Mouse (Mus musculus): ENCODE results near the gene Usp24. TPM values are rescaled to one million over a fixed set of nuclear protein-coding genes. Genes with fewer than 3 reads are reported as not detected.

The Usp24 gene
- polyA plus RNA-seq (2012; rRNA removed): 12.9 and 20.7 TPM in 2 replicates

DNA sequence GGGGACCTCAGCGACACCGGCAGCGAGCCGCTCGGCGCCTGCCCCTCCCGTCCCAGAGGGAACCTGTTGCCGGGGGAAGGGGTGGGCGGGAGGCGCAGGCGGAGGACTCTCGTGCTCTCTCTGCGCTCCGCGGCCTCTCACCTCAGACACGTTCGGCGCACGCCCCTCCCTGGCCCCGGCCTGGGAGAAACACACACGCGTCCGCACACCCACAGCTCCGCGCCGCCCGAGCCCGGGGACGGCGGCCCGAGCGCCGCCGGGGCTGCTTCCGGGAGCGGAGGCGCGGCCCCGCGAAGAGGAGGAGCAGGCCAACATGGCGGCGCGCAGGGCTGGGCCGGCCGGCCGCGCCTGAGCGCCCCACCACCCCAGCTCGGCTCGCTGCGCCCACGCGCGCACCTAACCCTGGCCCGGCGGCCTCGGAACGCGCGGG is at the start of gene Usp24:
Gene Usp24, plus strand, starts transcription at position 293 of the 430 bp plus-strand sequence.
- no peak for TF ChIP-seq CTCF (IDR thresholded peaks at IDR 0.05; ENCODE audit: borderline replicate concordance, extremely low read depth, insufficient read depth, insufficient read length)
- TF ChIP-seq POLR2A (IDR thresholded peaks at IDR 0.05; ENCODE audit: borderline replicate concordance, extremely low read depth, insufficient read depth, insufficient read length, poor library complexity, severe bottlenecking): 0 out of 2 replicates have a peak, but pooled peaks have one; percentile 76
- DNase-seq (ENCODE audit: low read depth): peak; percentile 68

DNA sequence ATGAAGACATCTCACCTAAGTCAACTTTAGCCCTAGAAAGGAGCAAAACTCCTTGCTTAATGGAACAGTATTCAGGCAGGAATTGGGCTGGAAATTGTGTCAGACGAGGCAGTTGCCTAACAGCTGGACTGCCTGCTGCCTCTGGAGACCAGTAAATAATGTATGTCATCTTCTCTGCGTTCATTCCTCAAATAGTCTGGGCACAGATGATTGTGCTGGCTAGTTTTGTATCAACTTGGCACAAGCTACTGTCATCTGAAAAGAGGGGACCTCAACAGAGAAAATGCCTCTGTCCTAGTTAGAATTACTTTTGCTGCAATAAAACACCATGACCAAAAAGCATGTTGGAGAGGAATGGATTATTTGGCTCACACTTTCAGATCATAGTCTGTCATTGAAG is 39.1 kb upstream of the Usp24 start:
- no peak for TF ChIP-seq POLR2A (IDR thresholded peaks at IDR 0.05; ENCODE audit: borderline replicate concordance, extremely low read depth, insufficient read depth, insufficient read length, poor library complexity, severe bottlenecking)
- DNase-seq (ENCODE audit: low read depth): no peak

DNA sequence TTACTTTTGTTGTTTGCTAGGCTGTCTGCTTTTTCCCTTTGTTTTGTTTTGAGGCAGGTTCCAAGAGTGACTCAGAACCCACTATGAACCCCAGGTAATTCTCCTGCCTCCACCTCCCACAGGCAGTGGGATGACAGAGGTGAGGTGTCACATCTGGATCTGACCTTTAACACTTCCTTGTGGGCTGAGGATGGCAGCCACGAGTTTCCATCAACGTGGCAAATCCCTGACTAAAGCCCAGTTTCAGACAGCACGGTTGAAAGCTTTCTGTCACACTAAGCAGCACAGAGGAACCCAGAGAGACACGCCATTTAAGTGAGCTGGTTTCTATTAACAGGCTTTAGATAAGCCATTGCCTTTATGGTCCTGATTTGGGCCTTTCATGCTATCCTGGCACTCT is 36.8 kb upstream of the Usp24 start:
- TF ChIP-seq CTCF (IDR thresholded peaks at IDR 0.05; ENCODE audit: borderline replicate concordance, extremely low read depth, insufficient read depth, insufficient read length) (no peak), POLR2A (IDR thresholded peaks at IDR 0.05; ENCODE audit: borderline replicate concordance, extremely low read depth, insufficient read depth, insufficient read length, poor library complexity, severe bottlenecking) (no peak)
- no peak for DNase-seq (ENCODE audit: low read depth)

DNA sequence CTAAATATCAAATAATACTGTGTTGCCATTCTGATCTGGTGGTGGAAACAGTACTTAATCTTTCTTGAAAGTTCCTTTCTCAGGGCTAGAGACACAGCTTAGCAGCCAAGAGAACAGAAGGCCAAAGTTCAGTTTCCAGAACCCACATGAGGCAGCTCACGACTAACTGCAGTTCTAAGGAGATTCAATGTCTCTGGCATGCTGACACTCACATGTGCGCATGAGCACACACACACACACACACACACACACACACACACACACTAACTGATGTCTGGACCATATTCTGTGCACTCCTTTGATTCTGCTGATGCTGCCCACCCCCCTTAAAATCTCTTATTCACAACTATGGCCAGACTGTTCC is 34.9 kb upstream of the Usp24 start:
- TF ChIP-seq POLR2A (IDR thresholded peaks at IDR 0.05; ENCODE audit: borderline replicate concordance, extremely low read depth, insufficient read depth, insufficient read length, poor library complexity, severe bottlenecking) (no peak), CTCF (IDR thresholded peaks at IDR 0.05; ENCODE audit: borderline replicate concordance, extremely low read depth, insufficient read depth, insufficient read length) (no peak)

DNA sequence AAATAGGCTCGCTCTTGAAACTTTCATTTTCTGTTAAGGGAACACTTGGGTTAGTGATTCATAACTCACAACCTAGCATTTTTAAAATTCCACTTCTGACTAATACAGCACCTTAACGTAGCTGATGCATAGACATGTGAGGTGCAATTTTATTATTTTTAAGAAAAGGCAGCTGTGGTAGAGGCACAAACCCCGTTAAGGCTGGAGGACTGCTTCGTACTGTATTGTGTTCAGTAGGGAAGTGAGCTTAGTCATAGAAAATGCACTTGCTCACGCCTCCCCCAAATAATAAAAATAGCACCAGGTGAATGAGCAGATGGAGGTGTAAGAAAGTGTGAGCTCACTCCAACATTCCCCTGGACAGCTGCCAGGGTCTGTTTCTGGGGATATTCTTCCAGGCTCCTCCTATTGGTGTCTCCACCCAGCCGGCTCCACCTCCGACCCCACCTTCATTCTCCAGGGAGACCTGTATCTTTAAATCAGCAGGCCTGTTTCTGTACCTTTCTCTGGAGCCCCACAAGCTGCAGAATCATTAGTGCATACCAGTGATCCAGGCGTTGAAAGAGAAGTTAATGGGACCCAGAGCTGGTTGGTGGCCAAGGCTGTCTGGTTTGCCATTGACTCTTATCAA is 34.4 kb upstream of the Usp24 start:
- DNase-seq (ENCODE audit: low read depth): peak; percentile 82
- no peak for TF ChIP-seq POLR2A (IDR thresholded peaks at IDR 0.05; ENCODE audit: borderline replicate concordance, extremely low read depth, insufficient read depth, insufficient read length, poor library complexity, severe bottlenecking)
- TF ChIP-seq CTCF (IDR thresholded peaks at IDR 0.05; ENCODE audit: borderline replicate concordance, extremely low read depth, insufficient read depth, insufficient read length): no peak

More for the DNA sequence above, 34.9 kb upstream of the Usp24 start:
- peak; percentile 37 for DNase-seq (ENCODE audit: low read depth)

DNA sequence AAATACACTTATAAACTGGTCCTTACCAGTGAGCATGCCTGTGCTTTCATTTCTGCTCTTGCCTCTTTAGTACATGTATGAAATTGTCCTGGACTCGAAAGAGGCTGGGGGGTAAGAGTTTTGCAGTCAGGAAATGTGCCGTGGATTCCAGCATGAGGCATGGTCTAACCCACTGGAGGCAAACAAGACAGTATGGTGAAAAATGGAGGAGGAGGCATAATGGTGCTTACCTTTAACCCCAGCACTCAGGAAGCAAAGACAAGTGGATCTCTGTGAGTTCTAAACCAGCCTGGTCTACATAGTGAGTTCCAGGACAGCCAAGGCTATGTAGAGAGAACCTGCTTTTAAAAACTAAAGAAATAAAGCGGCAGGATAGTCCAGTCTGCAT is 33.9 kb upstream of the Usp24 start:
- no peak for DNase-seq (ENCODE audit: low read depth)
- TF ChIP-seq CTCF (IDR thresholded peaks at IDR 0.05; ENCODE audit: borderline replicate concordance, extremely low read depth, insufficient read depth, insufficient read length): no peak
- TF ChIP-seq POLR2A (IDR thresholded peaks at IDR 0.05; ENCODE audit: borderline replicate concordance, extremely low read depth, insufficient read depth, insufficient read length, poor library complexity, severe bottlenecking): no peak

DNA sequence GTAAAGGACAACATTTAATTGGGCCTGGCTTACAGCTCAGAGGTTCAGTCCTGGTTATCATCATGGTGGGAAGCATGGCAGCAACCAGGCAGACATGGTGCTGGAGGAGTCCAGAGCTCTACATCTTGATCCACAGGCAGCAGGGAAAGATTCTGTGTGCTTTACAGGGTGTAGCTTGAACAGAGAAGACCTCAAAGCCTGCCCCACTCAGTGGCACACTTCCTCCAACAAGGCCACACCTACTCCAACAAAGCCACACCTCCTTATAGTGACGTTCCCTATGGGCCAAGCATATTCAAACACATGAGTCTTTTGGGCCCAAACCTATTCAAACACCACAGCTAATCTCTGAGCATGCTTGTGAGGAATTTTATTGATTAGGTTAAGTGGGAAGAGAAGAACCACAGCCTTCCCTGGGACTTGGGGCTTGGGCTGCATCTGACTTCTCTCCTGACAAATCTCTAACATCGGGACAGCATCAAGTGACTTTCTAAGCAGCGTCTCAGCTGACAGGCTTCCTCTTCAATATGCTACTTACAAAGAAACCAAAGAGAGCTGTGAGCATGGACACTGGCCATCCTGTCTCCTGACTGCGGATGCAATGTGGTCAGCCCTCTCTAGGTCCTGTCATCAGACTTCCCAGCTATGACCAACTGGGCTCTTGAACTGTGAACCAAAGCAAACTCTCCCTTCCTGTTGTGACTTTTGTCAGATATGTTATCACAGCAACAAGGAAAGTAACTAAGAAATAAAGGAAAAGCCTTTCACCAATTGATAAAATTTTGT is 28.9 kb upstream of the Usp24 start:
- no peak for DNase-seq (ENCODE audit: low read depth)
- TF ChIP-seq POLR2A (IDR thresholded peaks at IDR 0.05; ENCODE audit: borderline replicate concordance, extremely low read depth, insufficient read depth, insufficient read length, poor library complexity, severe bottlenecking) (no peak), CTCF (IDR thresholded peaks at IDR 0.05; ENCODE audit: borderline replicate concordance, extremely low read depth, insufficient read depth, insufficient read length) (no peak)

DNA sequence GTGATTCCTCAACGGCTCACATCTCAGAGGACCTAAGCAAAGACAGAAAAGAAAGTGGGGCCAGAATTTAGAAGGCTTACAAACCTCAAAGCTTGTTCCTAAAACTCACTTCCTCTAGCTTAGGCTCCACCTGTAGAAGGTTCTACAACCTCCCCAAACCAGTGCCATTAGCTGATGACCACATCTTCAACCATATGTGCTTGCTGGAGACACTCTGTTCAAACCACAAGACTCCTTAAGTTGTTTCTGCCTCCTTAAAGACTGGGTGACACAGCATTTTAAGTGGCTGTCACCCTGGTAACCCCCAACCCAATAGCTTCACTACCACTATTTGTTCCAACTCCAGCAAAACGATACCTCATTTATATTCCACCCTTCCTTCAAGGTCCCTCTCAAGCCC is 25.8 kb upstream of the Usp24 start:
- no peak for DNase-seq (ENCODE audit: low read depth)
- TF ChIP-seq POLR2A (IDR thresholded peaks at IDR 0.05; ENCODE audit: borderline replicate concordance, extremely low read depth, insufficient read depth, insufficient read length, poor library complexity, severe bottlenecking): no peak
- TF ChIP-seq CTCF (IDR thresholded peaks at IDR 0.05; ENCODE audit: borderline replicate concordance, extremely low read depth, insufficient read depth, insufficient read length): no peak

DNA sequence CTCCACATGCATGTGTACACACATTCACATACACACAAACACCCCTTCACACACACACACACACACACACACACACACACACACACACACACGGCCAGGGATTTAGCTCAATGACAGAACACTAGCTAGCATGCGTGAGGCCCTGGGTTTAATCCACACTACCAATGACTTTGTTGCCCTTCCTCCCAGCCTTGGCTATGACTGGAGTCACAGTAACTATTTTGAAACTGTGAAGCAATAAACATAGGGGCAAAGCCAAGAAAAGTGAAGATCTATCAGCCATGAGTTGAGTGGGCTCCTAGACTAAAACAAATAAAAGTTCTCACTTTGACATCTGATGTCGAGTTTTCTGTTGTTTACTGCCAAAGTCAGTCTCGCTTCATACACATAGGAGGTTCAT is 23.2 kb upstream of the Usp24 start:
- TF ChIP-seq CTCF (IDR thresholded peaks at IDR 0.05; ENCODE audit: borderline replicate concordance, extremely low read depth, insufficient read depth, insufficient read length): no peak
- no peak for TF ChIP-seq POLR2A (IDR thresholded peaks at IDR 0.05; ENCODE audit: borderline replicate concordance, extremely low read depth, insufficient read depth, insufficient read length, poor library complexity, severe bottlenecking)
- DNase-seq (ENCODE audit: low read depth): no peak

DNA sequence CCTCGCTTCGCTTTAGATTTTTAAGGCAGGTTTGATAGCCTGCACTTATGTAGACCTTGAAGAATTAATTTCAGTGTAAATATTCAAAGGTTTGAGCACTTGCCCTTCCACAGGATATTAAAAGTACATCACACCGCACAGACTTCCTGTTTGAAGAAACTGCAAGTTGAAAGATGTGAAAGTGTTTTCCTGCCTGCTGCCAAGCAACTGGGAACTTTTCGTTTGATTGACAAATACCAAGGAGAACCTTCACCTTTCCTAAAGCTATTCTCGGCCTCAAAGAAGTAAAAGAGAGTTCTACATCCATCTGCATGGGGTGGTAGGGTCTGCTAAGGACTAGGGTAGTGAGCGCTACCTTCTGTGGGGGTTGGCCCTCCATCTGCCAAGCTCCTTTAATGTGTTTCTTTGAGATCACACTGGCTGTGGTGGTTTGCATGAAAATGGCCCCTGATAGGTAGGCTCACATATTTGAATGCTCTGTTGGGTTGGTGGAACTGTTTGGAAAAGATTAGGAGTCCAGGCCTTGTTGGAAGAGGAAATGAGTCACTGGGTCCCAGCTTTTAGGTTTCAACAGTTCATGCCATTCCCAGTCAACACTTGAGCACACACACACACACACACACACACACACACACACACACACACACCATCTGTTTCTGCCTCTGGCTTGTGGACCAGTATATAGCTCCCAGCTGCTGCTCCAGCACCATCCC is 22.5 kb upstream of the Usp24 start:
- no peak for DNase-seq (ENCODE audit: low read depth)
- no peak for TF ChIP-seq CTCF (IDR thresholded peaks at IDR 0.05; ENCODE audit: borderline replicate concordance, extremely low read depth, insufficient read depth, insufficient read length)
- no peak for TF ChIP-seq POLR2A (IDR thresholded peaks at IDR 0.05; ENCODE audit: borderline replicate concordance, extremely low read depth, insufficient read depth, insufficient read length, poor library complexity, severe bottlenecking)

DNA sequence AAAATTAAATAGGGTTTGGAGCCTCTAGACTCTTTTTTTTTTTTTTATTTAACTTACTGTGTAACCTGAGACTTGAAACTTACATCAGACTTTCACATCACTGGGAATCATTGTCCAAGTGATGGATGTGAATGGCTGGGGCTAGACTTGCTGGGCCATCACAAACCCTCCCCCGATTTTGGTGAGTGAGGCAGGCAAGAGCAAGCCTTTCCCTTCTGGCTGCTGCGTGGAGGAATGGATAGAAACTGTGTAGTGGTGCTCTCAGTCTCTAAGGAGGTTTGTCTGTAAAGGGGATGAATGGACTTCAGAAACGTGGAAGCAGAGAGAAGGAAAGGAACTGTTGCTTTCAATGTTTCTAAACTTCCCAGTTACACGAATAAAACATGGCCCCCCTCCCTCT is 20.3 kb upstream of the Usp24 start:
- no peak for DNase-seq (ENCODE audit: low read depth)
- no peak for TF ChIP-seq POLR2A (IDR thresholded peaks at IDR 0.05; ENCODE audit: borderline replicate concordance, extremely low read depth, insufficient read depth, insufficient read length, poor library complexity, severe bottlenecking)
- TF ChIP-seq CTCF (IDR thresholded peaks at IDR 0.05; ENCODE audit: borderline replicate concordance, extremely low read depth, insufficient read depth, insufficient read length): no peak
